8 mouse cellular contexts compared by ENCODE assay signal in the genomic region with DNA sequence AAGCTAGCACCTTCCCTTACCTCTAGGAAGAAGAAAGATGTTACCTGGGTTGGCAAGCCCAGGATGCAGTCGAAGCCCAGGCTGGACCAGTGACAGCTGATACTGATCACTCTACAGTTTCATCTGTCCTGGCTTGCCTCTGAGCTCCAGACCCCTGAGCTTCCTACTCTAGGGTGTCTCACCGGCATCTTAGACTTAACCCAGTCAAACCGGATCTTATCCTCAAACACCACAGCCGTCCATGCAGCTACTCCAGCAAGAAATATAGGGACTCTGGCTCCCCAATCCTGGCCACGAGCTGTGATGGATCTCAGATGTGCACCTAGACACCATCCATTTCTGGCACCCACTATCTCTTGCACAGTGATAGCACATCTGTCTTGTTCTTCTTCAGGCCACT.
A peak's percentile ranks its signal among the peaks of the same experiment; 100 is the strongest.
DNase-seq lines count a peak whose midpoint lies in the region; TF ChIP-seq lines count a peak whose summit lies in the region.

No protein-coding gene starts in this region.

- WGBS in heart, adult 2 months, result 70% methylated on average over 5 of the region's 5 CpGs
- WGBS in bone marrow, adult 2 months, result 80% methylated on average over 5 of the region's 5 CpGs
- 86% methylated on average over 5 of the region's 5 CpGs for WGBS in limb, embryonic 10.5 days

- no peak for TF ChIP-seq CTCF in heart, adult 2 months (IDR thresholded peaks at IDR 0.05)
- no peak for TF ChIP-seq CTCF in layer of hippocampus, adult 2 months (conservative IDR thresholded peaks at IDR 0.05)
- TF ChIP-seq CTCF in bone marrow, adult 2 months (IDR thresholded peaks at IDR 0.05; ENCODE audit: control insufficient read depth, insufficient read depth, low read length), result no peak

- no peak for TF ChIP-seq POLR2A in heart, adult 2 months (IDR thresholded peaks at IDR 0.05; ENCODE audit: insufficient read depth, low read depth, low read length)
- TF ChIP-seq POLR2A in bone marrow, adult 2 months (IDR thresholded peaks at IDR 0.05; ENCODE audit: borderline replicate concordance, control insufficient read depth, low read depth, low read length), result no peak

- DNase-seq in heart, adult 2 months, result no peak
- DNase-seq in heart, postnatal 25 days (ENCODE audit: low spot score), result no peak
- no peak for DNase-seq in layer of hippocampus, adult 2 months (ENCODE audit: low spot score in 2 of 2)
- no peak for DNase-seq in layer of hippocampus, postnatal 36 days
- no peak for DNase-seq in limb, embryonic 10.5 days (ENCODE audit: low spot score)
- DNase-seq in frontal cortex, postnatal 14 days (ENCODE audit: low spot score in 2 of 2), result no peak
- no peak for DNase-seq in left cerebral cortex, postnatal 25 days (ENCODE audit: low spot score in 2 of 2)

- H3K27ac ChIP-seq in heart, adult 2 months, result peak overlapping the region; percentile 96
- peak overlapping the region; percentile 86 for H3K27ac ChIP-seq in layer of hippocampus, adult 2 months
- H3K27ac ChIP-seq in bone marrow, adult 2 months (ENCODE audit: control insufficient read depth, insufficient read depth, low read depth, low read length, poor library complexity), result peak overlapping the region; percentile 92; the same call in 1 of the 2 replicates
- H3K27ac ChIP-seq in limb, embryonic 10.5 days, result peak overlapping the region; percentile 72; the same call in 1 of the 2 replicates

- H3K79me2 ChIP-seq in heart, adult 2 months (replicated peaks; ENCODE audit: control insufficient read depth, insufficient read depth, low read length), result no peaks in the 10 kb centered on the region

- intact Hi-C loops in heart, adult 2 months (cut with DNase I), result loop anchor here (1.0 to 2.0 kb wide), 2 partner anchors 16 to 33 kb away; no protein-coding TSS in a partner anchor
- intact Hi-C loops in heart, postnatal 25 days (cut with DNase I), result no loop called here
- intact Hi-C loops in left cerebral cortex, postnatal 25 days (cut with DNase I), result loop anchor here (2.0 kb wide), 1 partner anchor 15 kb away; no protein-coding TSS in a partner anchor

- no peaks in the 10 kb centered on the region for H3K9me3 ChIP-seq in limb, embryonic 10.5 days (replicated peaks)

- H3K9ac ChIP-seq in heart, adult 2 months (ENCODE audit: low read depth, low read length), result no peak overlapping the region

- no peak for TF ChIP-seq EP300 in heart, adult 2 months (IDR thresholded peaks at IDR 0.05; ENCODE audit: insufficient read depth, low read depth, low read length)

- H3K36me3 ChIP-seq in heart, adult 2 months (ENCODE audit: control insufficient read depth, insufficient read depth, low read length), result peaks cover 55% of the 10 kb centered on the region
- H3K36me3 ChIP-seq in limb, embryonic 10.5 days, result no peaks in the 10 kb centered on the region

- H3K27me3 ChIP-seq in heart, adult 2 months (ENCODE audit: control insufficient read depth, insufficient read depth, low read length), result no peaks in the 10 kb centered on the region
- H3K27me3 ChIP-seq in limb, embryonic 10.5 days (ENCODE audit: low read depth, poor library complexity, severe bottlenecking), result no peaks in the 10 kb centered on the region

- no peak overlapping the region for H3K4me3 ChIP-seq in heart, adult 2 months
- H3K4me3 ChIP-seq in layer of hippocampus, adult 2 months, result no peak overlapping the region
- H3K4me3 ChIP-seq in bone marrow, adult 2 months (replicated peaks; ENCODE audit: control insufficient read depth, low read depth, low read length), result no peak overlapping the region
- H3K4me3 ChIP-seq in limb, embryonic 10.5 days, result no peak overlapping the region

- peaks cover 53% of the 10 kb centered on the region for H3K4me1 ChIP-seq in heart, adult 2 months (ENCODE audit: control insufficient read depth, insufficient read depth, low read length)
- H3K4me1 ChIP-seq in bone marrow, adult 2 months (ENCODE audit: control insufficient read depth, insufficient read depth, low read length), result peaks cover 2% of the 10 kb centered on the region
- peaks cover 29% of the 10 kb centered on the region for H3K4me1 ChIP-seq in limb, embryonic 10.5 days
